Mouse (Mus musculus): ENCODE data around the gene Ssh2.

The Ssh2 gene

DNA sequence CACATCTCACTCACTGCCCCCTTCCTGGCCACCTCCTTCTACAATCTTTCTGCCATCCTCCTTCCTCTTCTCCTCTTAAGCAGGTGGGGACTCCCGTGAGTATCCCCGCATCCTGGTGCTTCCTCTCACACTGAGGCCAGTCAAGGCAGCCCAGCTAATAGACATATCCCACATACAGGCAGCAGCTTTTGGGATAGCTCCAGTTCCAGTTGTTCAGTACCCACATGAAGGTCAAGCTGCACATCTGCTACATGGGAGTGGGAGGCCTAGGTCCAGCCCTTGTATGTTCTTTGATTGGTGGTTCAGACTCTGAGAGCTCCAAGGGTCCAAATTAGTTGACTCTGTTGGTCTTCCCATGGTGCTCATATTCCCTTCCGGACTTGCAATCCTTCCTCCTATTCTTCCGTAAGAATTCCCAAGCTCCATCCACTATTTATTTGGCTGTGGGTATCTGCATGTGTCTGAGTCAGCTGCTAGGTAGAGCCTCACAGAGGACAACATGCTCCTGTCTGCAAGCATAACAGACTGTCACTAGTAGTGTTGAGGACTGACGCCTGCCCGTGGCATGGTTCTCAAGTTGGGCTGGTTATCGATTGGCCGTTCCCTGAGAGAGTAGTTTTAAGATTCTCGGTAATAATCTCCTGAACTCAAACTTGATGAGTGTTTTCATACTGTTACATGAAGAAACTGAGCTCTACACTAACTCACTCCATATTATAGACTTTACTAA, 151.6 kb downstream of the Ssh2 start:
- no peaks in the 10 kb centered on the region for H3K9me3 ChIP-seq (ENCODE audit: low read length)
- TF ChIP-seq CTCF (conservative IDR thresholded peaks at IDR 0.05; ENCODE audit: low read length) (no peak), POU5F1 (IDR thresholded peaks at IDR 0.05; ENCODE audit: borderline replicate concordance, low read length) (no peak), NANOG (IDR thresholded peaks at IDR 0.05; ENCODE audit: borderline replicate concordance, low read length) (no peak)
- H3K4me1 ChIP-seq (replicated peaks; ENCODE audit: low read depth, low read length) = no peaks in the 10 kb centered on the region
- H3K36me3 ChIP-seq (ENCODE audit: insufficient read depth, low read length) = no peaks in the 10 kb centered on the region
- H3K27me3 ChIP-seq (ENCODE audit: insufficient read depth, low read length) = no peaks in the 10 kb centered on the region
- no peak overlapping the region for H3K4me3 ChIP-seq (replicated peaks; ENCODE audit: low read length)

DNA sequence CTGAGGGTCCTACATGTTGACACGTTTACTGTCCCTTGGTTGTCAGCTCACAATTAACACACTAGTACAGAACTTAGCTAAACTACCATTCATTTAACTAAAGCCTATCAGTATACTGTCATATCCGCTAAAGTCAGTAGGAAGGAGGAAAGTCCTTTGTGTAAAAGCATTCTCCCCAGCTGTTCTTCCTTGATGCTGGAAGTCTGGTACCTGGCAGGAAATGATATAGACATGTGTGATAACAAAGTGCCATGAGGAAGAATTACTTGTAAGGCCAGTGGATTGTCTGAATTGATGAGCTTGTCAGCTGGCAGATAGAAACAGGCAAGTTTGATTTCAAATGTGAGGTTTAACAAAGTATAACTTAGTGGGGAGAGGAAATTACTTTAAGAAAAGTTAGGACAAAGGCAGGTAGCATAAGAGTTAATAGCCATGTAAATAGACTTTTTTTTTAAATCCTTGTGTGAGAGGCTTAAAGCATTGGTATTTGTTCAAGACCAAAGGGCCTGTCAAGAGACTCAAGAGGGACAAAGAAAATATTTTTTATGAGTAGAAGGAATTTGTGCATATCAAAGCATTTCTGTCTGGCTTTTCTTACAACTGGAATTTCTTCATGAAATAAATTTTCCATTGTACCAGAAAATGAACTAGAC, 153.2 kb downstream of the Ssh2 start:
- no peaks in the 10 kb centered on the region for H3K9me3 ChIP-seq (ENCODE audit: low read length)
- H3K4me1 ChIP-seq (replicated peaks; ENCODE audit: low read depth, low read length) = no peaks in the 10 kb centered on the region
- H3K36me3 ChIP-seq (ENCODE audit: insufficient read depth, low read length) = no peaks in the 10 kb centered on the region
- no peak overlapping the region for H3K4me3 ChIP-seq (replicated peaks; ENCODE audit: low read length)
- TF ChIP-seq POU5F1 (IDR thresholded peaks at IDR 0.05; ENCODE audit: borderline replicate concordance, low read length) = no peak
- TF ChIP-seq CTCF (conservative IDR thresholded peaks at IDR 0.05; ENCODE audit: low read length) = no peak
- TF ChIP-seq NANOG (IDR thresholded peaks at IDR 0.05; ENCODE audit: borderline replicate concordance, low read length) = no peak
- no peaks in the 10 kb centered on the region for H3K27me3 ChIP-seq (ENCODE audit: insufficient read depth, low read length)

DNA sequence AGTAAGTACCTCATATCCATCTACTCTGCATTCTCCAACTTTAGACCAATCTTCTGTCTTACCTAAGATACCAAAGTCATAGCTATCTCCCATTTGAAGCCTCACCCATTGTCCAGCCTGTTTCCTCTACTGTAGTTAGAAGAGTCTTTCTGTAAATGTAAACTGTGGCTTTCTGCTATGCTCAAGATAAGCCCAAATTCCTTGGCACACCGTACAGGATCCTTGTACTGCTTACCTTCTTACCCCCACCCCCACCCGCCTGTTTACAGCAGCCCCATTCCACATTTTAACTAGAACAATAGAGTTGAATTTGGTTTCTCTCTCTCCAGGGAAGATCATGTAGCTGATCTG, 153.7 kb downstream of the Ssh2 start:
- TF ChIP-seq POU5F1 (IDR thresholded peaks at IDR 0.05; ENCODE audit: borderline replicate concordance, low read length) (no peak), CTCF (conservative IDR thresholded peaks at IDR 0.05; ENCODE audit: low read length) (no peak), NANOG (IDR thresholded peaks at IDR 0.05; ENCODE audit: borderline replicate concordance, low read length) (no peak)
- Histone ChIP-seq H3K4me1 (replicated peaks; ENCODE audit: low read depth, low read length) (no peaks in the 10 kb centered on the region), H3K4me3 (replicated peaks; ENCODE audit: low read length) (no peak overlapping the region), H3K27me3 (ENCODE audit: insufficient read depth, low read length) (no peaks in the 10 kb centered on the region), H3K36me3 (ENCODE audit: insufficient read depth, low read length) (no peaks in the 10 kb centered on the region), H3K9me3 (ENCODE audit: low read length) (no peaks in the 10 kb centered on the region)

DNA sequence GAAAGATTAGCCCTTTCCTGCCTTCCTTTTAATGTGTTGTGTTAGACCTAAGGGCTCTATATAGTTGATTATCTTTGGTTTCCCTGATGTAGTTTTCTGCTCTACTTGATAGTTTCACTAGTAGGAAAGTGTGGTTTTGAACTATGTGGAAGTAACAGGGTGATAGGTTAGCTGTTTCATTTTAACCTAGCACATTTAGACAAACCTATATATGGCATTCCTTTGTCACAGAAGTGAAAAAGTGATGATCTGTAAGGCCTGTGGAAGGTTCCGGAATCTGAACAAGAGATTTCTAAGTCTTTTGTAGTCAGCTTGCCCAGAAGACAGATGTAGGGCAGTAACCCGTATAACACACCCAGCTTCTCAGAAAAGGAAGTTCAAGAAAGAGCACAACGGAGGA, 155.0 kb downstream of the Ssh2 start:
- Histone ChIP-seq H3K36me3 (ENCODE audit: insufficient read depth, low read length) (no peaks in the 10 kb centered on the region), H3K9me3 (ENCODE audit: low read length) (no peaks in the 10 kb centered on the region), H3K27me3 (ENCODE audit: insufficient read depth, low read length) (no peaks in the 10 kb centered on the region), H3K4me1 (replicated peaks; ENCODE audit: low read depth, low read length) (no peaks in the 10 kb centered on the region), H3K4me3 (replicated peaks; ENCODE audit: low read length) (no peak overlapping the region)
- no peak for TF ChIP-seq CTCF (conservative IDR thresholded peaks at IDR 0.05; ENCODE audit: low read length)

DNA sequence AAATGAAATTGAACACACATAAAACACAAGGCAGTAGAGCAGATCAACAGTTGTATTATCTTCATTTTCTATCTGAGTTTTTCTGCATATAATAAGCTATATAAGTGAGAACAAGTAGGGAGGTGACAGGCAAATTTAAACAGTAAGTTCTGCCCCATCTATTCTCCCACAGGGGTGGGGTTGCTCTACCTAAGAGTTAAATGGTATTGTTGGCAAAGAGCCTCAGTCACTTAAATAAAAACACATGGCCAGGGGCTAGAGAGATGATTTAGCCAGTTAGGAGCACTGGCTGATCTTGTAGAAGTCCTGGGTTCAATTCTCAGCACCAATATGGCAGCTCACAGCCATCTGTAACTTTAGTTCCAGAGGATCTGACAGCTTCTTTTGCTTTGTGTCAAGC, 155.6 kb downstream of the Ssh2 start:
- no peaks in the 10 kb centered on the region for H3K4me1 ChIP-seq (replicated peaks; ENCODE audit: low read depth, low read length)
- no peak overlapping the region for H3K4me3 ChIP-seq (replicated peaks; ENCODE audit: low read length)
- H3K9me3 ChIP-seq (ENCODE audit: low read length) = no peaks in the 10 kb centered on the region
- no peaks in the 10 kb centered on the region for H3K27me3 ChIP-seq (ENCODE audit: insufficient read depth, low read length)
- no peak for TF ChIP-seq NANOG (IDR thresholded peaks at IDR 0.05; ENCODE audit: borderline replicate concordance, low read length)
- no peak for TF ChIP-seq POU5F1 (IDR thresholded peaks at IDR 0.05; ENCODE audit: borderline replicate concordance, low read length)
- TF ChIP-seq CTCF (conservative IDR thresholded peaks at IDR 0.05; ENCODE audit: low read length) = no peak
- no peaks in the 10 kb centered on the region for H3K36me3 ChIP-seq (ENCODE audit: insufficient read depth, low read length)

DNA sequence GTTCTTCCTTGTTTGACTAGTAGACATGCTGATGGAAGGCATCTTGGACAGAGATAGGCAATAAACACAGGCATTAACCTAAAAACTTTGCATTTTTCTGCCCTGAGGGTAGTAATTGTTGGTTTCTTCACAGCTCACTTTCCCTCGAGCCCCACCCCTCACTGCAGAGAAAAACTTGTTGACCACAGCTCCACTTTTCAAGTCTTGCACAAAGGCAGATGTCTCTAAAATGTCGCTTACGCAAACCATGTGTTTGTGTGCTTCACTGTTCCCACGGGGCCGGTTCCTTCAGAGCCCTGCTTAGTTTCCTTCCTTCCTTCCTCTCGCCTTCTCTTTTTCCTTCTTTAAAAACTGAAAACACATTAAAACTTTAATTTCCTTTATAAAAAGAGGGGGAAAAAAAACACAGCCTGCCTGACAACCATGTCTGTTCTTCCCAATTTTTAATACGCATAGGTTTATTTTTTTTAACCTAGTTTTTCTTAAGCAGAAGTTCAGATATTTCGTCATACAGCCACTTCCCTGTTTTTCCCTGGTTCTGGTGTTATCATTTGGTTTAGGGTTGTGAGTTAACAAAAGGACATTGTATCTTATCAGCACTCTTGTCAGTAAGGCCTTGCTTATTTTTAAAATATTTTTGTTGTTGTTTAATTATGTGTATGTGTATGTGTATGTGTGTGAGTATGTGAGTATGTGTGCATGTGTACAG, 156.3 kb downstream of the Ssh2 start:
- Histone ChIP-seq H3K9me3 (ENCODE audit: low read length) (no peaks in the 10 kb centered on the region), H3K36me3 (ENCODE audit: insufficient read depth, low read length) (no peaks in the 10 kb centered on the region), H3K4me1 (replicated peaks; ENCODE audit: low read depth, low read length) (no peaks in the 10 kb centered on the region), H3K27me3 (ENCODE audit: insufficient read depth, low read length) (no peaks in the 10 kb centered on the region), H3K4me3 (replicated peaks; ENCODE audit: low read length) (no peak overlapping the region)
- TF ChIP-seq NANOG (IDR thresholded peaks at IDR 0.05; ENCODE audit: borderline replicate concordance, low read length) (no peak), CTCF (conservative IDR thresholded peaks at IDR 0.05; ENCODE audit: low read length) (no peak), POU5F1 (IDR thresholded peaks at IDR 0.05; ENCODE audit: borderline replicate concordance, low read length) (no peak)

DNA sequence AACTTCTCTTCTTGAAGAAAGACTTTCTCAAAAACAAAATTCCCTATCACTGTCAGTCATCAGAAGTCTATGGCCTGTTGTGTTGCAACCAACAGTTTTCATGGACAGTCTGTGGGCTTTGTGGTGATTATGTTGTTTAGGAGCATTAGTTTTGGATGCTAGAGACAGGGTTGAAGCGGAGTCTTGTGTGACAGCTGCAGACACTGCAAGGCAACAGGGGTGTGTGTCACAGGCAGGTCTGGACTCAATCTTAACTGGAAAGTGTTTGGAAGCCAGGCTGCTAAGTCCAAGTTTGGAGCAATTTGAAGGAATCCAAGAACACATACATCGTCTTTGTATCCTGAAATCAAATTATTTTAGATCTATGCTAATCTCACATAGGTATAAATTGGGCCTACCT, 162.5 kb downstream of the Ssh2 start:
- Histone ChIP-seq H3K4me1 (replicated peaks; ENCODE audit: low read depth, low read length) (no peaks in the 10 kb centered on the region), H3K4me3 (replicated peaks; ENCODE audit: low read length) (no peak overlapping the region)
- TF ChIP-seq POU5F1 (IDR thresholded peaks at IDR 0.05; ENCODE audit: borderline replicate concordance, low read length) (no peak), CTCF (conservative IDR thresholded peaks at IDR 0.05; ENCODE audit: low read length) (no peak), NANOG (IDR thresholded peaks at IDR 0.05; ENCODE audit: borderline replicate concordance, low read length) (no peak)

DNA sequence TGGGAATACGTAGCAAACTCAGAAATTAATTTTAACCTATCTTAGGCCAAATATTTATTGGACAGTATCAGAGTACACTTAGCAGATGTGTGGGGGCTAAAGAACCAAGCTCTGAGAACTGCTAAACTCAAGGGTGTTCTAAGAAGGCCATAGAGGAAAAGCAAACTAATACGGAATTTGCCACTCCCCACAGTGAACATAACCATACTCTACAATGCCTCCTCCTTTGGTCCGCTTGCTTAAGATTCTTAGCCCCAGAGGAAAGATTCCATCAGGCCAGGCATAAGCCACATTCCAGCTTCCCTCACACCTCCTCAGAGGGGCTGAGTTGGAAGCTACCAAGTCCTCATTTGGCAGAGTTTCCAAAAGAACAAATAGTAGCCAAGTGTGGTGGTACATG, 165.1 kb downstream of the Ssh2 start:
- Histone ChIP-seq H3K4me1 (replicated peaks; ENCODE audit: low read depth, low read length) (no peaks in the 10 kb centered on the region), H3K9me3 (ENCODE audit: low read length) (no peaks in the 10 kb centered on the region), H3K27me3 (ENCODE audit: insufficient read depth, low read length) (no peaks in the 10 kb centered on the region), H3K4me3 (replicated peaks; ENCODE audit: low read length) (no peak overlapping the region), H3K36me3 (ENCODE audit: insufficient read depth, low read length) (no peaks in the 10 kb centered on the region)
- no peak for TF ChIP-seq POU5F1 (IDR thresholded peaks at IDR 0.05; ENCODE audit: borderline replicate concordance, low read length)

More for the DNA sequence above, 162.5 kb downstream of the Ssh2 start:
- no peaks in the 10 kb centered on the region for H3K36me3 ChIP-seq (ENCODE audit: insufficient read depth, low read length)
- H3K9me3 ChIP-seq (ENCODE audit: low read length) = no peaks in the 10 kb centered on the region
- no peaks in the 10 kb centered on the region for H3K27me3 ChIP-seq (ENCODE audit: insufficient read depth, low read length)
